Mouse (Mus musculus): ENCODE measurements around the gene Akap11.

DNA sequence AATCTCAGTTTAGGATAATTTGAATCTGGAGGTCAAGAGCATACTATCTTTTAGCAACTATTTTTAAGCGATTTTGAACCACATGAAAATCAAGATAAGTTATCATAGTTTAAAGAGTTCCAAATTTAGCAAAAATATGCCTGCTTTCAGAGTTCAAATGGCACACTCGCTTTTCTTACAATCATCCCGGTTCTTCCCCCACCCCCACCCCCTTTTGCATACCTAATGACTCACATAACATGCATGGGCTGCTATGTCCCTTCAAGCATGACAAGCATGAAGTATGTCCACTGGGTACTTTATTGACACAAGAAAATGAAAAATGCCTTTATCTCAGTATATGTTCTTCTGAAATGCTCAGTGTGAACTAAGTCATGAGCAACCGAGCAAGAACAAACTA is 29.8 kb upstream of the Akap11 start:
- TF ChIP-seq TAL1 (IDR thresholded peaks at IDR 0.05; ENCODE audit: low read length) (no peak), GATA1 (IDR thresholded peaks at IDR 0.05; ENCODE audit: low read length) (no peak)

Data from erythroblast, embryonic 14.5 days (primary cell).